Mouse (Mus musculus) heart, adult 8-10 months (tissue): ENCODE results near the gene Rnpep. TPM values are rescaled to one million over a fixed set of nuclear protein-coding genes. Genes with fewer than 3 reads are reported as not detected.

Experiments
- DNase-seq: peaks from one replicate; pipeline ENCODE4 v3.0.0; 2022; ENCODE audit warnings: low spot score
- total RNA-seq, 4 experiments: library from RNA; stranded (reverse); gene quantifications; 2 replicates each; pipeline ENCODE4 v1.2.4; 2022

Rnpep gene
- 10 to 100 TPM; 18.9 to 22.7 (median 21.2) TPM for total RNA-seq

- DNase-seq, result peak; percentile 58
These were observed at the start of gene Rnpep for GRCm38 (mm10) chr1:135283826-135284291. Gene Rnpep (minus strand): TSS chr1:135284084.

GRCm38 (mm10) chr1:135330578-135330977 is 46.7 kb upstream of the Rnpep start:
- DNase-seq, result no peak

GRCm38 (mm10) chr1:135328368-135328767 is 44.5 kb upstream of the Rnpep start:
- no peak for DNase-seq

GRCm38 (mm10) chr1:135325934-135326333 is 42.0 kb upstream of the Rnpep start:
- no peak for DNase-seq

DNA sequence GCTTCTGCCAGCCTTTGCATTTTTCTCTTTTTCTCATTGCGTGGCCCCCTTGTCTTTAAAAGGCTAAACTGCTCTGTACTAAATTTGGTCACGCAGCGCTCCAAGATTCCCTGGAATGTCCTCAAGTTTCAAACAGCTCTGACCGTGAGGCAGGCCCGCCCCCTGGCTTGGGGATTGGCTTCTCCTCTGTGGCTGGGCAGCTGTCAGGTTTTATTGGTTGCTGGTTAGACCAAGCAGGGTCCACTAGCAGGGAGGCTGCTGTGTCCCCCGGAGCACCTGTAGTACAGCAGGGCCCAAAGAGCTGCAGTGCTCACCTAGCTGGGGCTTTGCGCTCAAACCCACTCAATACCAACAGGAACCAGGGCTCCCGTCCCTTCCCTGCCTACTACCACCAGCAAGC is 40.7 kb upstream of the Rnpep start, which contains the start of gene Lmod1:
Lmod1 (plus strand) TSS at position 237 of the 400 bp plus-strand sequence.
- peak; percentile 11 for DNase-seq

DNA sequence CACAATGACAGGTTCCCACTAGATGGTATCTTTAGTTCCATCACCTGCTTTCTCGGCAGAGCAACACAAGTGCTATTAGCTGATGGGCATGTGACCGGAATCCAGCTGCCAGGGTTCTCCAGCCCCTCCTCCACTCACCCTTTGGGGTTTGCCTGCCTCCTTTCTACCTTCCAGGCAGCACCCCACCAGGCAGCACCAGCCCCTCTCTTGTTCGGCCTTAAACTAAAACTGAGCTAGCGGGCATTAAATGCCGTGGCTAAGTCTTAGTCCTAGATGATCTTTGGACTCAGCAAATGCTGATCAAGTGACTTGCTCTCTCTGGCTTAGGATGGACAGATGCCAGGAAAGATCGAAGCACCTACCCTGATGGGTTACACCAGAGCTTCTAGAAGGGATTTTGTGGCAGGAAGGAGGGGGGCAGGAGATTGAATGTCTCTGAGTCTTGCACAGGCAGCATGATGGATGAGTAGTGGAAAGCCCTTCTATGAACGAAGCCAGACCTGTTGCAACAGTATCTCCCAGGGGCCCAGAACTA is 39.5 kb upstream of the Rnpep start:
- no peak for DNase-seq

DNA sequence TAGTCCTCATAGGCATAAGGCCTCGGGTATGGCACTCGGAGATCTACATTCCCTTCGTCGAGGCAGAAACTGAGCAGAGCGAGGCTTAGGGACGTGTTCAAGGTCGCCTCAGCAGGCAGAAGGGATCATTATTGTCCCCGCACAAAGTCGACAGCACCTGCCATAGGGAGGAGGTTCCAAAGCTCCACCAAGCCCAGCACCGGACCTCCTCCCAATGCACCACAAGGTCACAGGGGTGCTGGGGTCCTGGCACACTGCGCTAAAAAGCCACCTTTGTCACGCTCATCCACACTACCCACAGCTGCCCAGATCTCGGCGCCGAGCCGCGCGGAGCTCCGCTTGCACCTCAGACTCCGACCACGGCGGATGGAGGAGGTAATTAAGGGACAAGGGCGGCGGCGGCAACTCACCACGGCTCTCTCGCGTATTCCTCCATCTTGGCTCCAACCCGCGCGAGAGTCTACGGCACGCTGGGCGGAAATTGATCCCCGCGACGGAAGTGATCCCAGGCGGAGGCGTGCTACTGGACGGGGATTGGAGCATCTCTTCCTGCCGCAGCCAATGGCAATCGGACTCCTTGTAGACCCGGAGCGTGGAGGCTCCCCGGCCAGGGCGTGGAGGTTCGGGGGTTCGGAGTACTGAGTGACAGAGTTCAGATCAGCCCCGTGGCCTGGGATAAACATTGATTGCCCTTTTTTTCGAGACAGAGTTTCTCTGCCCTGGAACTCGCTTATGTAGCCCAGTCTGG is 29.6 kb upstream of the Rnpep start, which contains the start of gene Timm17a:
Timm17a (minus strand) TSS at position 495 of the 748 bp plus-strand sequence.
- peak; percentile 94 for DNase-seq

DNA sequence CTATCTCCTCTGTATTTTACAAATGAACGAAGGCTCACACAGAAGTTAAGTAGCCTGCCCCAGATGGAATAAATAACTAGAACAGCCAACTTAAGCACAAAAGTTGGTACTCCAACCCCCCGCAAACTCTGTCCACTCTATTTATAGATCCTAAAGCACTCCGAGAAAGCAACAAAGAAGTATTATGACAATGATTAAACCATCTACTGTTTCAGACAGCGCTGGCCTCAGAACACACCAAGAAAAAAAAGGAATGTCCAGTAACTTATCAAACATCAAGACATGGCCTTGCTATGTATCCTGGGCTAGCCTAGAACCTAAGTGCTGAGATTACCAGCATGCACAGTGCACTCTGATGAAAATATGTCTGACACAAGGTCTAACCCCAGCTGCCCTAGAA is 28.3 kb upstream of the Rnpep start:
- no peak for DNase-seq

GRCm38 (mm10) chr1:135311356-135311755 is 27.5 kb upstream of the Rnpep start:
- DNase-seq, result no peak

DNA sequence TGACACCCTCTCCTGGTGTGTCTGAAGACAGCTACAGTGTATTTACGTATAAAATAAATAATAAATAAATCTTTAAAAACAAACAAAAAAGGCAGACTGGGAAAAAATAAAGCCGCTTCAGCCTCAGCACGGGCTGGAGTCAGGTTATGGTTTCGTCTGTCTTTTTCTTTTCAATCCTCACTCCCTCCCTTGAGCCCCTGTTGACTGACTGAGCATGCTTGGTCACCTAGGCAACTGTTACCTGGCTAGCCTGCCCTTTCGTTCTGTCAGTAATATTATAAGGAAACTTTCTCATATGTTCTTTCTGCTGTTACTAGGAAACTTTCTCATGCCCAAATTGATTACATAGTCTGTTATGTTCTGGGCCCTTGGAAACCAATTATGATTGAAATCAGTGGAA is 7.0 kb upstream of the Rnpep start:
- DNase-seq, result no peak

- peak; percentile 31 for DNase-seq
These were observed 2.4 kb upstream of the Rnpep start for GRCm38 (mm10) chr1:135286311-135286710.

- peak; percentile 37 for DNase-seq
These were observed 528 bp downstream of the Rnpep start for GRCm38 (mm10) chr1:135283287-135283825.

- DNase-seq, result peak; percentile 53
These were observed 1.2 kb downstream of the Rnpep start for GRCm38 (mm10) chr1:135282536-135283286.

DNA sequence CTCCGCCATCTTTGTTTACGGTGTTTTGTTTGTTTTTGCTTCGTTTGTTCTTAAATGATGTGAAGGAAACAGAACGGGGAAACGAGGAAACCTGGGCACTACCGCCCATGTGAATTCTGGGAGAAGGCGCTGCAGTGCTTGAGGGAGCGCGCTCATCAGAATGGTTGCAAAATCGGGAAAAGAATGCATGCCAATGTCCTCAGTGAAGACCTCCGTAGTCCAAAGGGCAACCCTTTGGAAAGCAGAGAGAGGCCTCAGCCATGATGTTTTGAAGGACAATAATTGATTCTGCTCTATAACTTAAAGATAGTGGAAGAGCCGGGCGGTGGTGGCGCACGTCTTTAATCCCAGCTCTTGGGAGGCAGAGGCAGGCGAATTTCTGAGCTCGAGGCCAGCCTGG is 2.0 kb downstream of the Rnpep start:
- no peak for DNase-seq

- peak; percentile 65 for DNase-seq
These were observed 3.2 kb downstream of the Rnpep start for GRCm38 (mm10) chr1:135280646-135281045.

DNA sequence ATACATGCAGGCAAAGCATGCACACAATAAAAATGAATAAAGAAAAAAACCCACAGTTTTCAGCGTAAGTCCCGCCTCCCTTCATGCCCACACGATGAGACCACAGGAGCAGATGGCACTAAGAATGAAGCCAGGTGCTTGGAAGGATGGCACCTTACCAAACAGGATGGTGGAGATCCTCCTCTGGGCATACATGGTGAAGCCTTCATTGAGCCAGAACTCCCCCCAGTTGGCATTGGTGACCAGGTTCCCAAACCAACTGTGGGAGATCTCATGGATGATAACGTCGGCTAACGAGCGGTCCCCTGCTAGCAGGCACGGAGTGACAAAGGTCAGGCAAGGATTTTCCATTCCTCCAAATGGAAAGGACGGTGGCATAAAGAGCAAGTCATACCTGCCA is 12.5 kb downstream of the Rnpep start:
- DNase-seq, result no peak

DNA sequence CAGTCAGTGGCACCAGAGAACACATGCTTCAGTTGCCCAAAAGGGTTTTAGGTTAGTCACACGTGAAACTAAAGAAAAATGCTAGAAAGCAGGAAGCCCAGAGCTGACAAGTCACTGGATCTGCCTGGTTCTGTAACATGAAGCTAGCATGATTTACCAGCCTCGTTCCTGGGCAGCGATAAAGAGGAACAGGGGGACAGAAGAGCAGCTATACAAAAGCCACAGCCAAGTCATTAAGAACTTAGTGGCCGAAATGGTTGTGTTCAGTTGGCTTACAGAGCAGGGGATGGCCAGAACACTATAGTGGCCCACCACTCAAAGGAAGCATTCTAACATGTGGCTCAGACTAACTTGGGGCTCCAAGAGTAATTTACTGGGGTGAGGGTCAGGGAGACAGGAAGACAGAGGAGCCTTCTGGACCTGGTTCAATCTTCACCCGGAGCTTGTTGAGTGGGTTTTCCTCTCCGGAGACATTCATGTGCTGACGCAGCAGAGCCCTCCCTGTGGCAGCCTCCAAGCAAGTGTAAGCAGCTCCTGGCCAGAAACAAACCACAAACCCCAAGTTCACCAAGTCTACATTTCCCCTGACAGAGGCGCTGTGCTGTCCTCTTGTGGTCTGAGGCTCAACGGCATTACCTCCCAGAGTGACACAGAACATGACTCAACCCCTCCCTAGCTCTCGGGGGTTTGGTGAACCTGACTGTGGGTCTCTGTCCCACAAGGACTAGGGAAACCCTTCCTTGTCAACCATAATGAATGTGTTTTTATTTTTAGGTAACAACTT is 16.0 kb downstream of the Rnpep start:
- DNase-seq, result no peak

GRCm38 (mm10) chr1:135265834-135266233 is 18.1 kb downstream of the Rnpep start:
- DNase-seq, result no peak

- DNase-seq, result no peak
These were observed 20.6 kb downstream of the Rnpep start for GRCm38 (mm10) chr1:135263316-135263715.

DNA sequence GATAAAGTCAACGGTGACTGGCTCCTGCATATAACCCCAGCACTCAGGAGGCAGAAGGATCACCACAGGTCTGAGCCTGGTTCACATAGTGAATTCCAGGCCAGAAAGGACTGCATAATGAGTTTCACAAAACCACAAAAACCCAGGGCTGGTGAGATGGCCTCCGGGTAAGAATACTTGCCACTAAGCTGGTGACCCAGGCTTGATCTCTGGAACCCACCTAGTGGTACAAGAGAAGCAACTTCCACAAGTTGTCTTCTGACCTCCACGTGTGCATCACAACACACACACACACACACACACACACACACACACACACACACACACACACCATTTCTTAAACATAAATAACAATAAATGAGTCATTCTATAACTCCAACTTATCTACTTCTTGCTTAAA is 21.6 kb downstream of the Rnpep start:
- no peak for DNase-seq

- DNase-seq, result no peak
These were observed 23.0 kb downstream of the Rnpep start for GRCm38 (mm10) chr1:135260931-135261330.

- peak; percentile 71 for DNase-seq
These were observed 24.8 kb downstream of the Rnpep start for GRCm38 (mm10) chr1:135259128-135259436.
